Mouse (Mus musculus): ENCODE measurements at regions not wholly inside any gene's neighbourhood (a gene's known extent, or its start where the extent isn't known, plus 50 kb on each side); places are given as distances from the start of the nearest gene placed in this dataset.

DNA sequence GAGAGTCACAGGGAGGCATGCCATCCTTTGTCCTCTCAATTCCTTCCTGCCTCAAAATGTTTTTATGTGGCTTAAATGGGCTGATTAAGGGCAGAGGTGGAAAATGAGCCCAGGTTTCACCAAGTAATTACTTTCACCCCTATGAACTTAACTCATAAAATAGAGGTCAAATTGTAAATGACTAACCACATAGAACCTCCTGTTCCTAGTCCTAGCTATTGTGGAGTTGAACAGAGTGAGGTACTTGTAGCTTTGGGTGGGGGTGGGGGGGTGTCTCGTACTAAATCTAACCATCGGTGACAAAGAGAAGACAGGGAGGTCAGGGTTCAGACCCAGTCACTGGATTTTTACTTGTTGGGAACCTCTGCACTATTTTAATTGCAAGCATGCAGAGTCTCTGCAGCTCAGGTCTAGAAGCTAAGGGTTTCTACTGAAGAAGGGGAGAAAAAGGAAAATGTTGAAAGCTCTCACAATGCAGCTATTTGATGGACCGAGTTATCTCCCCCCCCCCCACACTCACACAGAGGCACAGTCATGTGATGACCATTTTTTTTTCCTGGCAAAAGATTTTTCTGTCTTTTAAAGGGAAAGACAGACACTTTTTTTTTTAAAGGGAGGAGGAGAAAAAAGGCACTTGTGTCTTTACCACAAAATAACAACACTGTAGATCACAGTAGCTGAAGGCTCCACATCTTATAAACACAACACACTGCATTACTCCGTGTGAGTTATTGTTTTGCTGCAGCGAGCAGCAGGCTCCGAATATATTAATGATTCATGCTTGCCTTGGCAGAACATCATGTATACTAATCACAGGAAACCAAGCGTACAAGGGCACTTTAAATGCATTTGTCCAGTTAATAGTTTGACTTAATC lies 300.4 kb downstream of the Sfmbt2 start:
- no peak for TF ChIP-seq POLR2A (IDR thresholded peaks at IDR 0.05; ENCODE audit: borderline replicate concordance, control insufficient read depth, low read depth, low read length)
- no peak for TF ChIP-seq CTCF (IDR thresholded peaks at IDR 0.05; ENCODE audit: control insufficient read depth, insufficient read depth, low read length)

Data from bone marrow, adult 2 months (tissue).